Mouse (Mus musculus) limb, embryonic 14.5 days (tissue): ENCODE data around the gene Msrb1. TPM values are rescaled to one million over a fixed set of nuclear protein-coding genes. Genes with fewer than 3 reads are reported as not detected.

Experiments used
- ATAC-seq: fragments of 200-750 bp; cut with Nextera tagmentation; 2 replicates; pipeline ENCODE4 v1.8.0; 2017; ENCODE audit warnings: low read depth, moderate number of reproducible peaks, moderate TSS enrichment; ENCODE audit not compliant: low FRiP score
- DNase-seq: peaks from one replicate; pipeline ENCODE4 v3.0.0-alpha.2; 2015; ENCODE audit warnings: low spot score
- H3K27ac ChIP-seq: fragments of 300-500 bp; sonication (generic); replicated peaks from 2 replicates; pipeline ENCODE4 v1.5.1; 2014; ENCODE audit warnings: low read depth, mild to moderate bottlenecking, low read length, moderate library complexity, mixed read lengths
- H3K27me3 ChIP-seq: fragments of 300-500 bp; sonication (generic); 2 replicates; pipeline ENCODE4 v1.6.1; 2014; ENCODE audit warnings: low read length, mixed read lengths; ENCODE audit not compliant: control insufficient read depth, insufficient read depth
- H3K36me3 ChIP-seq: fragments of 300-500 bp; sonication (generic); 2 replicates; pipeline ENCODE4 v1.6.1; 2014; ENCODE audit warnings: mild to moderate bottlenecking, low read length, moderate library complexity, mixed read lengths; ENCODE audit not compliant: control insufficient read depth, insufficient read depth
- H3K4me1 ChIP-seq: fragments of 300-500 bp; sonication (generic); 2 replicates; pipeline ENCODE4 v1.6.1; 2014; ENCODE audit warnings: antibody characterized with exemption, low read length, mixed read lengths; ENCODE audit not compliant: control insufficient read depth, insufficient read depth
- H3K4me2 ChIP-seq: fragments of 300-500 bp; sonication (generic); replicated peaks from 2 replicates; pipeline ENCODE4 v1.6.1; 2014; ENCODE audit warnings: low read depth, mild to moderate bottlenecking, low read length, moderate library complexity; ENCODE audit not compliant: severe bottlenecking
- H3K4me3 ChIP-seq: fragments of 300-500 bp; sonication (generic); replicated peaks from 2 replicates; pipeline ENCODE4 v1.5.1; 2014; ENCODE audit warnings: low read length
- H3K9ac ChIP-seq: fragments of 300-500 bp; sonication (generic); 2 replicates; pipeline ENCODE4 v1.6.1; 2014; ENCODE audit warnings: mild to moderate bottlenecking, low read depth, low read length, moderate library complexity; ENCODE audit not compliant: severe bottlenecking
- H3K9me3 ChIP-seq: fragments of 300-500 bp; sonication (generic); 2 replicates; pipeline ENCODE4 v1.6.1; 2016; ENCODE audit warnings: low read length; ENCODE audit not compliant: control insufficient read depth
- POLR2A ChIP-seq: fragments of 200-500 bp; IDR thresholded peaks from 2 replicates; pipeline ENCODE4 v1.8.0; 2012; ENCODE audit warnings: inconsistent platforms, mild to moderate bottlenecking, moderate library complexity, borderline replicate concordance; ENCODE audit not compliant: insufficient read depth, insufficient read length; ENCODE audit errors: extremely low read depth
- WGBS: fragments of 180-500 bp; shearing (Covaris S2); extraction: QIAGEN DNeasy Blood & Tissue Kit; methylation state at CpG from one replicate; pipeline ENCODE4 v1.1.7; 2014; 5-methylcytosine and 5-hydroxymethylcytosine counted together
- polyA plus RNA-seq, 2 experiments: library from polyadenylated mRNA; depleted of rRNA in 1 of 2; stranded (reverse) in 1 of 2; unstranded in 1 of 2; fragments of >200 nt; fragmentation: Nextera tagmentation in 1 of 2; extraction: Ambion mirVana in 1 of 2; gene quantifications; 2 replicates each; pipeline versions ENCODE4 v1.2.1 to v1.2.3; 2012 to 2014

Gene Msrb1
- polyA plus RNA-seq, 2 experiments: 29.9 to 44.1 TPM

- WGBS: 32% methylated on average over 13 of the region's 13 CpGs
- no peak overlapping the region for H3K9ac ChIP-seq
- peak overlapping the region; percentile 90 for H3K4me3 ChIP-seq
- no peak for ATAC-seq
- H3K27me3 ChIP-seq: no peaks in the 10 kb centered on the region
- no peaks in the 10 kb centered on the region for H3K9me3 ChIP-seq
- H3K4me2 ChIP-seq: peak overlapping the region; percentile 79; the same call in 1 of the 2 replicates
- H3K27ac ChIP-seq: no peak overlapping the region
- peaks cover 25% of the 10 kb centered on the region for H3K36me3 ChIP-seq
- peaks cover 21% of the 10 kb centered on the region for H3K4me1 ChIP-seq
- TF ChIP-seq POLR2A: no peak
- no peak for DNase-seq
Measured at GRCm38 (mm10) chr17:24722220-24722924, 14.1 kb upstream of the Msrb1 start.

- DNase-seq (no peak), ATAC-seq (no peak)
- H3K4me1 ChIP-seq: peaks cover 21% of the 10 kb centered on the region
- 2% methylated on average over 12 of the region's 12 CpGs for WGBS
- H3K4me3 ChIP-seq: peak overlapping the region; percentile 81
- no peak for TF ChIP-seq POLR2A
- H3K4me2 ChIP-seq: peak overlapping the region; percentile 79
- H3K36me3 ChIP-seq: peaks cover 22% of the 10 kb centered on the region
- 0 out of 2 replicates have a peak overlapping the region, but pooled peaks have one; percentile 61 for H3K27ac ChIP-seq
- no peaks in the 10 kb centered on the region for H3K9me3 ChIP-seq
- peak overlapping the region; percentile 85 for H3K9ac ChIP-seq
- no peaks in the 10 kb centered on the region for H3K27me3 ChIP-seq
Measured at GRCm38 (mm10) chr17:24723122-24723880, 13.1 kb upstream of the Msrb1 start.

- no peak for TF ChIP-seq POLR2A
- ATAC-seq: no peak
- H3K4me1 ChIP-seq: peaks cover 19% of the 10 kb centered on the region
- peak overlapping the region; percentile 85 for H3K9ac ChIP-seq
- no peak for DNase-seq
- peak overlapping the region; percentile 61; the same call in 1 of the 2 replicates for H3K27ac ChIP-seq
- H3K36me3 ChIP-seq: peaks cover 17% of the 10 kb centered on the region
- peak overlapping the region; percentile 79 for H3K4me2 ChIP-seq
- 1% methylated on average over 15 of the region's 15 CpGs for WGBS
- H3K9me3 ChIP-seq: no peaks in the 10 kb centered on the region
- H3K4me3 ChIP-seq: peak overlapping the region; percentile 81
- H3K27me3 ChIP-seq: no peaks in the 10 kb centered on the region
Measured at GRCm38 (mm10) chr17:24723881-24724180, 12.6 kb upstream of the Msrb1 start.

- Histone ChIP-seq H3K4me3 (peak within 1 kb of the TSS; percentile 81), H3K4me2 (peak within 1 kb of the TSS; percentile 79), H3K27ac (peak within 1 kb of the TSS; percentile 61), H3K9me3 (no peaks in the 10 kb centered on the region), H3K36me3 (peaks cover 17% of the 10 kb centered on the region), H3K9ac (peak within 1 kb of the TSS; percentile 85), H3K27me3 (no peaks in the 10 kb centered on the region), H3K4me1 (peaks cover 17% of the 10 kb centered on the region)
- DNase-seq (peak; percentile 97), ATAC-seq (peak; percentile 56)
- TF ChIP-seq POLR2A: peak; percentile 62; the same call in 1 of the 2 replicates
- WGBS: 0% methylated on average over 28 of the region's 30 CpGs
Measured at GRCm38 (mm10) chr17:24724184-24724583, 12.3 kb upstream of the Msrb1 start, which contains the start of gene Ndufb10. Gene Ndufb10, minus strand, starts transcription at chr17:24724478.

- Histone ChIP-seq H3K4me3 (no peak overlapping the region), H3K9me3 (no peaks in the 10 kb centered on the region), H3K4me2 (no peak overlapping the region), H3K27ac (no peak overlapping the region), H3K4me1 (peaks cover 17% of the 10 kb centered on the region), H3K36me3 (peaks cover 17% of the 10 kb centered on the region), H3K27me3 (no peaks in the 10 kb centered on the region), H3K9ac (no peak overlapping the region)
- no peak for ATAC-seq
- TF ChIP-seq POLR2A: no peak
- DNase-seq: no peak
- 75% methylated on average over 3 of the region's 3 CpGs for WGBS
Measured at GRCm38 (mm10) chr17:24725637-24726390, 10.6 kb upstream of the Msrb1 start.
